Mouse (Mus musculus): ENCODE data around the gene Gm2244. TPM values are rescaled to one million over a fixed set of nuclear protein-coding genes. Genes with fewer than 3 reads are reported as not detected.
A peak's percentile ranks its signal among the peaks of the same experiment; 100 is the strongest.
"Not testable (repeated sequence)": the region's sequence is repeated elsewhere in the genome, so short reads cannot be mapped to it uniquely, and the experiment has no call there.

The Gm2244 gene
- not detected for total RNA-seq (2021)
- long read RNA-seq: 0 reads

DNA sequence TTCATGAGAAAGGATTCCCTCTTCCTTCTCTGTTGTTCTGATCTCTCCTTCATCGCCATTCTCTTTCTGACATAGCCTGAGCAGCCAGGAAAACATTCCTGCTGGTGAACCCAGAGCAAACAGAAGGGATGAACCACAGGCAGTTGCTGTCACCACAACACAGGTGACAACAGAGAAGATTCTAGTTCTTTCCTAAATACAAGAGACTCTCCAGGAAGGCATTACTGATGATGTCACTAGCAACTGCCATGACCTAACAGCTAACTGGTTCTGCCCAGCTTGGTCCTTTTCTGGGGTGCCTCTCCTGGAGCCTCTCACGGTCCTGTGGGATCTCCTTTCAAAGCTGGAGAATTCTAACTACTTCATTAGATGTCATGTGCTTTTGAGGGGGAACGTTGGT lies at the start of gene Gm2244:
Gene Gm2244 (minus strand): TSS at position 101 of the 400 bp plus-strand sequence.
- not testable (repeated sequence) for DNase-seq (ENCODE audit: low spot score in 2 of 2)

- DNase-seq (ENCODE audit: low spot score in 2 of 2): peak in 1 of 2 experiments; percentile 11
Observed at GRCm38 (mm10) chr14:19584804-19585667, 35.3 kb upstream of the Gm2244 start, which contains the start of gene Gm2237. Gm2237 (minus strand) TSS chr14:19585135.

Other genes with a start within 250 kb of the Gm2244 start
- not detected for gene Gm21738, start 131.0 kb downstream of the Gm2244 start, total RNA-seq (2021)
- 1 to 10 TPM; 2.3 to 3.1 TPM for gene Gm2237, start 35.2 kb upstream of the Gm2244 start, total RNA-seq (2021)
- not detected for gene Gm5458, start 52.6 kb upstream of the Gm2244 start, total RNA-seq (2021)
- 1 to 10 TPM; 1.6 to 3.0 TPM for gene Nid2, start 201.3 kb upstream of the Gm2244 start, total RNA-seq (2021)

Measured in layer of hippocampus, adult 18-20 months (tissue).